ENCODE assay signal across 10 mouse cellular contexts in the genomic region with DNA sequence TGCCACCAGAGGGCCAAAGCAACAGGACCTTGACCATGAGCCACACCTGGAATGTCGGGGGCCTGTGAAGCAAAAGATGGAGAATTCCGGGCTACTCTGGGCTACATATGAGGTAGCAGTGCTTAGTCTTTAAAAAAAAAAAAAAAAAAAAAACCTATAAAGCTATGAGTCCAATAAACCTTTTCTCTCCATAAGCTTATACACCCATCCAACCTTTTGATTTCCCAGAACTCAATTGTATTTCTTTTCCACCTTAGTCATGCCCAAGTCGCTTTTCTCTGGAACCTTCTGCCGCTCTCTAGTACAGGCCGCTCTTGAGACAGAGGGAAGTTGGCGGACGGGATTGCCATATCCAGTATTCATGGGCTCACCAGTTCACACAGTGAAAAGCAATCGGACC. TPM values are rescaled to one million over a fixed set of nuclear protein-coding genes. Genes with fewer than 3 reads are reported as not detected.
DNase-seq lines count a peak whose midpoint lies in the region; ATAC-seq and TF ChIP-seq lines count a peak whose summit lies in the region.
"Had no signal": no experiment of that assay in that cellular context is flagged by ENCODE, and none has a peak within 500 bp of the region (broad histone marks: within the 10 kb centered on the region; RNA-seq: fewer than 3 reads in every experiment).

No protein-coding gene starts in this region.

- DNase-seq in cerebellum, adult 2 months, result no peak
- no peak for DNase-seq in cerebellum, adult 11 months
- DNase-seq in adipocyte (ENCODE audit: low spot score), result no peak

- no peak for TF ChIP-seq CTCF in cerebellum, adult 2 months (IDR thresholded peaks at IDR 0.05; ENCODE audit: borderline replicate concordance, insufficient read depth, low read depth, low read length)

- H3K9ac ChIP-seq in limb, embryonic 15.5 days, result no peak overlapping the region
- H3K9ac ChIP-seq in stomach, embryonic 16.5 days (ENCODE audit: low read length), result peak overlapping the region; percentile 58; the same call in 1 of the 2 replicates

- H3K4me1 ChIP-seq in cerebellum, adult 2 months (ENCODE audit: control insufficient read depth, insufficient read depth, low read length), result no peaks in the 10 kb centered on the region
- H3K4me1 ChIP-seq in megakaryocyte, embryonic 14.5 days, result peaks cover 50% of the 10 kb centered on the region
- H3K4me1 ChIP-seq in limb, embryonic 15.5 days, result peaks cover 9% of the 10 kb centered on the region
- H3K4me1 ChIP-seq in stomach, embryonic 16.5 days (ENCODE audit: control insufficient read depth, insufficient read depth, low read length), result peaks cover 8% of the 10 kb centered on the region; the same call in 1 of the 2 replicates

- peak overlapping the region; percentile 82 for H3K27ac ChIP-seq in cerebellum, adult 2 months (ENCODE audit: insufficient read depth, low read length)
- H3K27ac ChIP-seq in limb, embryonic 15.5 days, result no peak overlapping the region
- H3K27ac ChIP-seq in stomach, embryonic 16.5 days (ENCODE audit: low read length), result no peak overlapping the region

- H3K4me3 ChIP-seq in cerebellum, adult 2 months (replicated peaks; ENCODE audit: insufficient read depth, low read depth, low read length), result peak overlapping the region; percentile 73
- peak overlapping the region; percentile 92 for H3K4me3 ChIP-seq in megakaryocyte, embryonic 14.5 days (replicated peaks)
- peak overlapping the region; percentile 42 for H3K4me3 ChIP-seq in limb, embryonic 15.5 days
- H3K4me3 ChIP-seq in stomach, embryonic 16.5 days (replicated peaks; ENCODE audit: low read length), result peak overlapping the region; percentile 42; the same call in 1 of the 2 replicates

- H3K36me3 ChIP-seq in megakaryocyte, embryonic 14.5 days (replicated peaks; ENCODE audit: low read length), result no peaks in the 10 kb centered on the region
- H3K36me3 ChIP-seq in limb, embryonic 15.5 days, result no peaks in the 10 kb centered on the region
- no peaks in the 10 kb centered on the region for H3K36me3 ChIP-seq in stomach, embryonic 16.5 days (ENCODE audit: control insufficient read depth, insufficient read depth, low read length)

- peak overlapping the region; percentile 59 for H3K4me2 ChIP-seq in limb, embryonic 15.5 days
- peak overlapping the region; percentile 69 for H3K4me2 ChIP-seq in stomach, embryonic 16.5 days (ENCODE audit: low read depth, low read length)

- no peak for ATAC-seq in megakaryocyte, adult 5-6 weeks (ENCODE audit: poor library complexity, severe bottlenecking)
- ATAC-seq in limb, embryonic 15.5 days (ENCODE audit: insufficient number of reproducible peaks, low FRiP score, low TSS enrichment, low read depth), result no peak
- ATAC-seq in stomach, embryonic 16.5 days (ENCODE audit: insufficient read depth, low FRiP score), result no peak
- ATAC-seq in erythroblast, adult 5-6 weeks (replicated peaks; ENCODE audit: low FRiP score, poor library complexity, severe bottlenecking), result no peak

- TF ChIP-seq POLR2A in cerebellum, adult 2 months (IDR thresholded peaks at IDR 0.05; ENCODE audit: borderline replicate concordance, insufficient read depth, low read length), result no peak

- H3K27me3 ChIP-seq in cerebellum, adult 2 months (ENCODE audit: control insufficient read depth, insufficient read depth, low read length), result no peaks in the 10 kb centered on the region
- peaks cover 50% of the 10 kb centered on the region for H3K27me3 ChIP-seq in megakaryocyte, embryonic 14.5 days (replicated peaks)
- peaks cover 14% of the 10 kb centered on the region for H3K27me3 ChIP-seq in limb, embryonic 15.5 days
- peaks cover 4% of the 10 kb centered on the region; the same call in 1 of the 2 replicates for H3K27me3 ChIP-seq in stomach, embryonic 16.5 days (ENCODE audit: control insufficient read depth, insufficient read depth, low read length)

- 52% methylated on average over 8 of the region's 8 CpGs for WGBS in cerebellum, adult 2 months
- WGBS in limb, embryonic 15.5 days, result 68% methylated on average over 8 of the region's 8 CpGs
- whole genome bisulfite sequencing in stomach, embryonic 16.5 days, result 67% methylated on average over 8 of the region's 8 CpGs

- no peaks in the 10 kb centered on the region for H3K9me3 ChIP-seq in megakaryocyte, embryonic 14.5 days
- no peaks in the 10 kb centered on the region for H3K9me3 ChIP-seq in limb, embryonic 15.5 days
- no peaks in the 10 kb centered on the region for H3K9me3 ChIP-seq in stomach, embryonic 16.5 days (replicated peaks; ENCODE audit: control insufficient read depth, low read length)

RNA-seq across cellular contexts. Expression of gene Spats1, which starts 1.1 kb away (rescaled TPM):
- 2.6 TPM in 2 replicates for polyA plus RNA-seq in cerebellum, adult 2 months (2012; rRNA removed)
- 0.34 TPM in 1 of 2 replicates, not detected in the other for polyA plus RNA-seq in megakaryocyte, embryonic 14.5 days (2012; ENCODE audit: insufficient read depth, low replicate concordance)
- total RNA-seq in megakaryocyte, adult 5-6 weeks (2015), result not detected in 2 replicates
- total RNA-seq in megakaryocyte, adult 5-6 weeks (2017), result not detected in 2 replicates
- 0.21 and 0.22 TPM in 2 replicates for polyA plus RNA-seq in limb, embryonic 15.5 days (2015; fragmentation: Nextera tagmentation; extraction: Ambion mirVana)
- polyA plus RNA-seq in stomach, embryonic 16.5 days (2015; fragmentation: Nextera tagmentation; extraction: Ambion mirVana), result 0.08 and 0.41 TPM in 2 replicates
- total RNA-seq in erythroblast, adult 5-6 weeks (2015; ENCODE audit: low replicate concordance), result not detected in 2 replicates
- 1.4 and 5.6 TPM in 2 replicates for total RNA-seq in erythroblast, adult 5-6 weeks (2017; ENCODE audit: low replicate concordance)

RNA-seq across cellular contexts. Expression of gene Aars2, which starts 32.5 kb away (rescaled TPM):
- 43.9 and 44.3 TPM in 2 replicates for polyA plus RNA-seq in cerebellum, adult 2 months (2012; rRNA removed)
- polyA plus RNA-seq in megakaryocyte, embryonic 14.5 days (2012; ENCODE audit: insufficient read depth, low replicate concordance), result 12.6 and 19.9 TPM in 2 replicates
- total RNA-seq in megakaryocyte, adult 5-6 weeks (2015), result 2.3 and 4.0 TPM in 2 replicates
- 4.6 and 5.2 TPM in 2 replicates for total RNA-seq in megakaryocyte, adult 5-6 weeks (2017)
- 14.7 and 16.5 TPM in 2 replicates for polyA plus RNA-seq in limb, embryonic 15.5 days (2015; fragmentation: Nextera tagmentation; extraction: Ambion mirVana)
- 17.0 and 18.6 TPM in 2 replicates for polyA plus RNA-seq in stomach, embryonic 16.5 days (2015; fragmentation: Nextera tagmentation; extraction: Ambion mirVana)
- 2.7 TPM in 1 of 2 replicates, not detected in the other for total RNA-seq in erythroblast, adult 5-6 weeks (2015; ENCODE audit: low replicate concordance)
- total RNA-seq in erythroblast, adult 5-6 weeks (2017; ENCODE audit: low replicate concordance), result 1.5 and 3.7 TPM in 2 replicates

RNA-seq across cellular contexts. Expression of gene Cdc5l, which starts 40.6 kb away (rescaled TPM):
- polyA plus RNA-seq in cerebellum, adult 2 months (2012; rRNA removed), result 37.7 and 38.1 TPM in 2 replicates
- 2.4 and 5.3 TPM in 2 replicates for polyA plus RNA-seq in megakaryocyte, embryonic 14.5 days (2012; ENCODE audit: insufficient read depth, low replicate concordance)
- 58.1 and 60.7 TPM in 2 replicates for total RNA-seq in megakaryocyte, adult 5-6 weeks (2015)
- total RNA-seq in megakaryocyte, adult 5-6 weeks (2017), result 106 and 112 TPM in 2 replicates
- 61.1 and 61.7 TPM in 2 replicates for polyA plus RNA-seq in limb, embryonic 15.5 days (2015; fragmentation: Nextera tagmentation; extraction: Ambion mirVana)
- polyA plus RNA-seq in stomach, embryonic 16.5 days (2015; fragmentation: Nextera tagmentation; extraction: Ambion mirVana), result 51.0 and 54.2 TPM in 2 replicates
- 24.5 and 31.5 TPM in 2 replicates for total RNA-seq in erythroblast, adult 5-6 weeks (2015; ENCODE audit: low replicate concordance)
- total RNA-seq in erythroblast, adult 5-6 weeks (2017; ENCODE audit: low replicate concordance), result 61.2 and 66.1 TPM in 2 replicates

RNA-seq across cellular contexts. Expression of gene Tcte1, which starts 49.1 kb away (rescaled TPM):
- 0.61 and 0.74 TPM in 2 replicates for polyA plus RNA-seq in cerebellum, adult 2 months (2012; rRNA removed)
- 0.12 TPM in 1 of 2 replicates, not detected in the other for polyA plus RNA-seq in megakaryocyte, embryonic 14.5 days (2012; ENCODE audit: insufficient read depth, low replicate concordance)
- total RNA-seq in megakaryocyte, adult 5-6 weeks (2015), result not detected in 2 replicates
- total RNA-seq in megakaryocyte, adult 5-6 weeks (2017), result not detected in 2 replicates
- 0.17 and 0.19 TPM in 2 replicates for polyA plus RNA-seq in limb, embryonic 15.5 days (2015; fragmentation: Nextera tagmentation; extraction: Ambion mirVana)
- polyA plus RNA-seq in stomach, embryonic 16.5 days (2015; fragmentation: Nextera tagmentation; extraction: Ambion mirVana), result 0.25 and 0.28 TPM in 2 replicates
- total RNA-seq in erythroblast, adult 5-6 weeks (2015; ENCODE audit: low replicate concordance), result not detected in 2 replicates
- total RNA-seq in erythroblast, adult 5-6 weeks (2017; ENCODE audit: low replicate concordance), result not detected in 2 replicates
- total RNA-seq: adrenal gland, adult 8-10 months had no signal
- polyA plus RNA-seq: liver, embryonic 16.5 days had no signal

Comparison
In these comparisons a context has a peak if more than half of its experiments do, and no peak if none do; other contexts are left out.
1. H3K4me3 ChIP-seq: peak in every context shown above with its lines; median percentile 92 in megakaryocyte, embryonic 14.5 days; 73 in cerebellum, adult 2 months; 42 in limb, embryonic 15.5 days; 42 in stomach, embryonic 16.5 days.